Mouse (Mus musculus): ENCODE measurements around the gene Atp6v0d1. TPM values are rescaled to one million over a fixed set of nuclear protein-coding genes. Genes with fewer than 3 reads are reported as not detected.

Atp6v0d1 gene
- total and polyA plus RNA-seq, 3 experiments: 48.8 to 53.6 (median 51.0) TPM

DNA sequence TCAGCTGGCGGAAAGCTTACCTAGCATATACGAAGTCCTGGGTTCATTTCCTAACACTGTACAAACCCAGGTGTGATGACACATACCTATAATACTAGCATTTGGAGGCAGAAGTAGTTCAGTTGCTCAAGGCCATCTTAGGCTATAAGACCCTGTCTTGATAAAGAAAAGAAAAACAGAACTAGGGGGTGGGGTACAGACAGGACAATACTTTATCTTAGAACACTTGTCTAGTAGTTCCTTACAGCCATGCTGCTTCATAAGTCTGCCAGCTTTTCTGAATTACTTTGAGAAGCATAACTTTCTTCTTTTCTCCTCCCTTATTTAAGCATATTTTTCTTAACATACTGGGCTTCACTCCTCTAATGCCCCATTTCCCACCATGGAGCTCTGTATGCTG, 23.0 kb downstream of the Atp6v0d1 start:
- Histone ChIP-seq H3K4me1 (ENCODE audit: control insufficient read depth in 1 of 2, insufficient read depth in 2 of 2) (peaks cover 3 to 54% of the 10 kb centered on the region in 2 experiments; a peak in 3 of 4 replicates), H3K9me3 (replicated peaks; ENCODE audit: low read length) (no peaks in the 10 kb centered on the region), H3K27ac (ENCODE audit: insufficient read depth, low read depth) (no peak overlapping the region), H3K79me2 (replicated peaks; ENCODE audit: control insufficient read depth, extremely low read depth, insufficient read depth, poor library complexity, severe bottlenecking) (no peaks in the 10 kb centered on the region; the same call in 1 of the 2 replicates), H3K27me3 (replicated peaks) (no peaks in the 10 kb centered on the region), H3K9ac (ENCODE audit: insufficient read depth, low read depth) (no peak overlapping the region), H3K4me3 (replicated peaks in 1 of 3; ENCODE audit: low read depth in 2 of 3, low read length in 2 of 3, poor library complexity in 1 of 3) (no peak overlapping the region), H3K4me2 (ENCODE audit: insufficient read depth, low read depth, poor library complexity, severe bottlenecking) (no peak overlapping the region), H3K36me3 (replicated peaks in 1 of 2; ENCODE audit: control insufficient read depth in 1 of 2, insufficient read depth in 1 of 2, low read length in 1 of 2) (peaks cover 11 to 35% of the 10 kb centered on the region in 2 experiments)
- TF ChIP-seq TBP (conservative IDR thresholded peaks at IDR 0.05; ENCODE audit: low read depth, low read length): no peak
- TF ChIP-seq TCF12 (IDR thresholded peaks at IDR 0.05; ENCODE audit: low read depth, low read length): no peak
- TF ChIP-seq USF1 (IDR thresholded peaks at IDR 0.05; ENCODE audit: low read depth, low read length): no peak
- no peak for TF ChIP-seq HCFC1 (IDR thresholded peaks at IDR 0.05; ENCODE audit: low read depth, low read length)
- no peak for TF ChIP-seq UBTF (IDR thresholded peaks at IDR 0.05; ENCODE audit: low read depth, low read length)
- TF ChIP-seq POLR2AphosphoS2 (IDR thresholded peaks at IDR 0.05; ENCODE audit: low read depth, low read length): no peak
- TF ChIP-seq GABPA (IDR thresholded peaks at IDR 0.05; ENCODE audit: insufficient replicate concordance, low read depth, low read length): no peak
- dilution Hi-C loops (cut with MboI; ENCODE audit: extremely low pct_ligation_motif_present, extremely low pct_unique_long_range_greater_than_20kb, low sequenced_read_pairs): no loop called here
- DNase-seq (ENCODE audit: extremely low read depth): no peak
- in situ Hi-C loops (cut with MboI; ENCODE audit: low pct_ligation_motif_present, low pct_unique_long_range_greater_than_20kb, low sequenced_read_pairs): no loop called here

DNA sequence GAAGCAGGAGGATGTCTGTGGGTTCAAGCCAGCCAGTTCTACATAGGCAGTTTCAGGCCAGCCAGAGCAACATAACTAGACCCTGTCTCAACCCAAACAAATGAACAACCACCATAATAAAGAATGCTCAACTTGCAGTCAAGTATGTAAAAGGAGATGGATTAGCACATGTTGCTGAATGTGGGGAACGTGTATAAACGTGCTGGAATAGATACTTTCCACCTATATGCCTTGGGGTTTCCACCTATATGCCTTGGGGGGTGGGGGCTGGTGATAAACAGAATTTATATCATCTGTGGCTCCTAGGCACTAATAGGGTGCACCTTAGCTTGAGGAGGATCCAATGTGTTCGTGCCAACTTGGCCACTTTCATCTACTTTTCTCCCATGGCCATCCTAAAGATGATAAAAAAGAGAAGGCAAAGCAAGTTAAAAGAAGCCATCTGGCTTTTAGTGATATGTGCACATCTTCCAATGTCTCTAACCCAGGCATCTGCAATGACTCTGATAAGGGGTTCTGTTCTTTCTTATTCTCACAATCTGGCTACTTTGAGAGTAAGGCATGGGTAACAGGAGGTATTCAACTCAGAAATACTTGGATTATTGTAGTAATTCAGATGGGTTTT, 23.7 kb downstream of the Atp6v0d1 start:
- Histone ChIP-seq H3K27me3 (replicated peaks) (no peaks in the 10 kb centered on the region), H3K79me2 (replicated peaks; ENCODE audit: control insufficient read depth, extremely low read depth, insufficient read depth, poor library complexity, severe bottlenecking) (no peaks in the 10 kb centered on the region; the same call in 1 of the 2 replicates), H3K4me3 (replicated peaks in 1 of 3; ENCODE audit: low read depth in 2 of 3, low read length in 2 of 3, poor library complexity in 1 of 3) (no peak overlapping the region), H3K4me1 (ENCODE audit: control insufficient read depth in 1 of 2, insufficient read depth in 2 of 2) (peaks cover 3 to 50% of the 10 kb centered on the region in 2 experiments; a peak in 3 of 4 replicates), H3K4me2 (ENCODE audit: insufficient read depth, low read depth, poor library complexity, severe bottlenecking) (no peak overlapping the region), H3K9ac (ENCODE audit: insufficient read depth, low read depth) (no peak overlapping the region), H3K9me3 (replicated peaks; ENCODE audit: low read length) (no peaks in the 10 kb centered on the region), H3K27ac (ENCODE audit: insufficient read depth, low read depth) (no peak overlapping the region), H3K36me3 (replicated peaks in 1 of 2; ENCODE audit: control insufficient read depth in 1 of 2, insufficient read depth in 1 of 2, low read length in 1 of 2) (peaks cover 18 to 42% of the 10 kb centered on the region in 2 experiments)
- DNase-seq (ENCODE audit: extremely low read depth): no peak
- dilution Hi-C loops (cut with MboI; ENCODE audit: extremely low pct_ligation_motif_present, extremely low pct_unique_long_range_greater_than_20kb, low sequenced_read_pairs): no loop called here
- TF ChIP-seq CHD1 (IDR thresholded peaks at IDR 0.05; ENCODE audit: low read depth, low read length) (no peak), PAX5 (IDR thresholded peaks at IDR 0.05; ENCODE audit: low read length) (no peak), POLR2A (IDR thresholded peaks at IDR 0.05; ENCODE audit: low read depth, low read length) (no peak), HCFC1 (IDR thresholded peaks at IDR 0.05; ENCODE audit: low read depth, low read length) (no peak), JUN (IDR thresholded peaks at IDR 0.05; ENCODE audit: insufficient read depth, low read depth, low read length) (no peak)
- in situ Hi-C loops (cut with MboI; ENCODE audit: low pct_ligation_motif_present, low pct_unique_long_range_greater_than_20kb, low sequenced_read_pairs): no loop called here

DNA sequence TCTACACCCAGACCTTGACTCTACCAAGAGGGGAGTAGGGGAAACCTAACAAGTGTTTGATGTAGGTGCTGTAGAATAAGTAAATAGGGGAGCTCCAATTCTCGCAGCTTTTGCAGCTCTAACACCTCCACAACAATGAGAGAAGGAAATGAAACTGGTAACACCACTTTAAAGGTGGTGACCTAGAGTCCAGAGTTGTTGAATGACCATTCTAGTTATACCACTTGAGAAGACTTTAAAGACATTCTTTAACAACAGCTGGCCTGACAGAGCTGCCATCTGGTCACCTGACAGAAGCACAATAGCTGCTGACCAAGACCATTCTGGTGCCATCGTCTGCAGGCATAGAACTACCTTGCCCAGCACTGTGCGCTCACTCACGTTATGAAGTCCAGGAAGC, 26.9 kb downstream of the Atp6v0d1 start:
- in situ Hi-C loops (cut with MboI; ENCODE audit: low pct_ligation_motif_present, low pct_unique_long_range_greater_than_20kb, low sequenced_read_pairs): no loop called here
- TF ChIP-seq RCOR1 (conservative IDR thresholded peaks at IDR 0.05; ENCODE audit: low read depth, low read length) (no peak), CHD1 (IDR thresholded peaks at IDR 0.05; ENCODE audit: low read depth, low read length) (no peak)
- no peak overlapping the region for H3K27ac ChIP-seq (ENCODE audit: insufficient read depth, low read depth)
- H3K36me3 ChIP-seq (replicated peaks in 1 of 2; ENCODE audit: control insufficient read depth in 1 of 2, insufficient read depth in 1 of 2, low read length in 1 of 2): peaks cover 30 to 61% of the 10 kb centered on the region in 2 experiments
- DNase-seq (ENCODE audit: extremely low read depth): no peak
- no peak overlapping the region for H3K4me3 ChIP-seq (replicated peaks in 1 of 3; ENCODE audit: low read depth in 2 of 3, low read length in 2 of 3, poor library complexity in 1 of 3)
- H3K79me2 ChIP-seq (replicated peaks; ENCODE audit: control insufficient read depth, extremely low read depth, insufficient read depth, poor library complexity, severe bottlenecking): no peaks in the 10 kb centered on the region; the same call in 1 of the 2 replicates
- dilution Hi-C loops (cut with MboI; ENCODE audit: extremely low pct_ligation_motif_present, extremely low pct_unique_long_range_greater_than_20kb, low sequenced_read_pairs): no loop called here
- peaks cover 3 to 23% of the 10 kb centered on the region in 2 experiments; a peak in 3 of 4 replicates for H3K4me1 ChIP-seq (ENCODE audit: control insufficient read depth in 1 of 2, insufficient read depth in 2 of 2)
- H3K4me2 ChIP-seq (ENCODE audit: insufficient read depth, low read depth, poor library complexity, severe bottlenecking): no peak overlapping the region
- no peak overlapping the region for H3K9ac ChIP-seq (ENCODE audit: insufficient read depth, low read depth)
- no peaks in the 10 kb centered on the region for H3K27me3 ChIP-seq (replicated peaks)
- H3K9me3 ChIP-seq (replicated peaks; ENCODE audit: low read length): no peaks in the 10 kb centered on the region
